Mouse (Mus musculus) liver, adult 2 months (tissue): Measurements from ENCODE around the gene Snx22. TPM values are rescaled to one million over a fixed set of nuclear protein-coding genes. Genes with fewer than 3 reads are reported as not detected.

Experiments used
- DNase-seq: peaks from one replicate; pipeline ENCODE4 v3.0.0-alpha.2; 2011; ENCODE audit warnings: low read depth, low spot score; ENCODE audit errors: extremely low read depth
- H3K27ac ChIP-seq: fragments of 200-500 bp; replicated peaks from 2 replicates; pipeline ENCODE4 v1.5.1; 2012; ENCODE audit warnings: low read depth, mild to moderate bottlenecking, control low read depth, inconsistent platforms, low read length; ENCODE audit not compliant: insufficient read depth
- H3K27me3 ChIP-seq: fragments of 200-500 bp; 2 replicates; pipeline ENCODE4 v1.6.1; 2012; ENCODE audit warnings: mild to moderate bottlenecking, moderate library complexity, low read length, inconsistent platforms; ENCODE audit not compliant: control insufficient read depth, insufficient read depth
- H3K36me3 ChIP-seq: fragments of 200-500 bp; 2 replicates; pipeline ENCODE4 v1.6.1; 2012; ENCODE audit warnings: low read length, inconsistent platforms; ENCODE audit not compliant: control insufficient read depth, insufficient read depth
- H3K4me1 ChIP-seq: fragments of 200-500 bp; 2 replicates; pipeline ENCODE4 v1.6.1; 2011; ENCODE audit warnings: low read length; ENCODE audit not compliant: control insufficient read depth, insufficient read depth
- H3K4me3 ChIP-seq: fragments of 200-500 bp; 2 replicates; pipeline ENCODE4 v1.5.1; 2011; ENCODE audit warnings: low read depth, mild to moderate bottlenecking, control low read depth, low read length, moderate library complexity; ENCODE audit not compliant: insufficient read depth
- H3K79me2 ChIP-seq: fragments of 200-500 bp; 2 replicates; pipeline ENCODE4 v1.6.1; 2012; ENCODE audit warnings: inconsistent platforms, mild to moderate bottlenecking, low read length, moderate library complexity; ENCODE audit not compliant: control insufficient read depth, insufficient read depth
- H3K9ac ChIP-seq: fragments of 200-500 bp; 2 replicates; pipeline ENCODE4 v1.6.1; 2012; ENCODE audit warnings: low read depth, mild to moderate bottlenecking, control low read depth, inconsistent platforms, low read length
- CTCF ChIP-seq: fragments of 200-500 bp; IDR thresholded peaks from 2 replicates; pipeline ENCODE4 v1.5.1; 2011; ENCODE audit warnings: low read depth, low read length, control low read depth
- POLR2A ChIP-seq: fragments of 200-500 bp; IDR thresholded peaks from 2 replicates; pipeline ENCODE4 v1.6.1; 2011; ENCODE audit warnings: low read length, control low read depth; ENCODE audit not compliant: insufficient read depth; ENCODE audit errors: extremely low read depth
- WGBS: fragments of 180-500 bp; shearing (Covaris S2); methylation state at CpG from one replicate; pipeline ENCODE4 v1.1.7; 2018; 5-methylcytosine and 5-hydroxymethylcytosine counted together
- polyA plus RNA-seq: library from polyadenylated mRNA; depleted of rRNA; stranded (reverse); fragments of >200 nt; gene quantifications from 2 replicates; pipeline ENCODE4 v1.2.3, GENCODE M21; 2012
- total RNA-seq: library from RNA; depleted of rRNA; stranded (reverse); fragments of >200 nt; gene quantifications from 2 replicates; pipeline ENCODE4 v1.2.3, GENCODE M21; 2014

The Snx22 gene
- total and polyA plus RNA-seq, 2 experiments, result 0.09 to 0.53 TPM

- no peaks in the 10 kb centered on the region for H3K79me2 ChIP-seq
- no peak overlapping the region for H3K27ac ChIP-seq
- H3K9ac ChIP-seq, result no peak overlapping the region
- no peak for TF ChIP-seq POLR2A
- TF ChIP-seq CTCF, result no peak
- peaks cover 47% of the 10 kb centered on the region for H3K36me3 ChIP-seq
- no peaks in the 10 kb centered on the region for H3K27me3 ChIP-seq
- DNase-seq, result no peak
- no peak overlapping the region for H3K4me3 ChIP-seq
- H3K4me1 ChIP-seq, result peaks cover 4% of the 10 kb centered on the region; the same call in 1 of the 2 replicates
- 90% methylated on average over 8 of the region's 8 CpGs for WGBS
Measured at GRCm38 (mm10) chr9:66105168-66105567, 35.6 kb upstream of the Snx22 start.

DNA sequence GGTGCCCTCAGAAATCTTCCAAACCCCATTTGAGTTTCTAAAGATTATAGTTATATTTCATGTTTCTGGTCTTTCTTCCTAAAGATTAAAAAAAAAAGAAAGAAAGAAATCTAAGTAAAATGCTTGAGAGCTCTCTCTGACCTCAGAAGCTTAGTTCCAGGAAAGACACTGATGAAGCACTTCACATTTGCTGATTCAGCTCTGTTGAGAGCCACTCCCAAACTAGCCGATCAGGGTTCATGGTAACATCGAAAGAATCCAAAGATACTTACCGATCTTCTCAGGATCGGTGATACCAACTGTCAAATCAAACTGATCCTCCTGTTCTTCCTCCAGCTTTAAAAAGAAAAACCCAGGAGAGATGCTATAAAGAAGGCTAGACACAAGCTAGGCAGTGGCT is 35.1 kb upstream of the Snx22 start:
- Histone ChIP-seq H3K36me3 (peaks cover 47% of the 10 kb centered on the region), H3K9ac (no peak overlapping the region), H3K27me3 (no peaks in the 10 kb centered on the region), H3K4me1 (no peaks in the 10 kb centered on the region), H3K4me3 (no peak overlapping the region), H3K79me2 (no peaks in the 10 kb centered on the region), H3K27ac (no peak overlapping the region)
- DNase-seq, result no peak
- 92% methylated on average over 4 of the region's 4 CpGs for WGBS
- TF ChIP-seq POLR2A (no peak), CTCF (no peak)

DNA sequence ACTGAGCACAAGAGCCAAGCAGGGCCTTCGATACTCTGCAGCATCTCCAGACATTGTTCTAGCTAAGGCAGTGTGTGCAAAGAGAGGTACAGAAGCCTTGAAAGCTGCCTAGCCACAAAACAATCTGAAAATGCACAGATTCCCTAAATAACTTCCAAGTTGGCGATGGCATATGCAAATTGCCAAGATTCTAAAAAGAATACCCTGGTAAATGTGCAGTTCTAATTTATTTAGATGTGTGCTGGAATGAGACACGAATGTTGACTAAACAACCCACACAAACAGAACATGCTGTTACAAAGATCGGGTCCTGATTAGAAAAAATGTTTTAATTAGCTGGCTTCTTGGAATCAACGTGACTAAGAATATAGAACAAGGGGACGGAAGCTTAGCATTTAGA is 33.1 kb upstream of the Snx22 start:
- Histone ChIP-seq H3K4me1 (no peaks in the 10 kb centered on the region), H3K9ac (no peak overlapping the region), H3K36me3 (peaks cover 48% of the 10 kb centered on the region), H3K4me3 (no peak overlapping the region), H3K79me2 (no peaks in the 10 kb centered on the region), H3K27me3 (no peaks in the 10 kb centered on the region), H3K27ac (no peak overlapping the region)
- WGBS, result 93% methylated on average over 6 of the region's 6 CpGs
- no peak for DNase-seq
- TF ChIP-seq POLR2A (no peak), CTCF (no peak)

GRCm38 (mm10) chr9:66101577-66101976 is 32.1 kb upstream of the Snx22 start:
- H3K4me3 ChIP-seq, result no peak overlapping the region
- WGBS, result 89% methylated on average over 8 of the region's 8 CpGs
- no peak for DNase-seq

DNA sequence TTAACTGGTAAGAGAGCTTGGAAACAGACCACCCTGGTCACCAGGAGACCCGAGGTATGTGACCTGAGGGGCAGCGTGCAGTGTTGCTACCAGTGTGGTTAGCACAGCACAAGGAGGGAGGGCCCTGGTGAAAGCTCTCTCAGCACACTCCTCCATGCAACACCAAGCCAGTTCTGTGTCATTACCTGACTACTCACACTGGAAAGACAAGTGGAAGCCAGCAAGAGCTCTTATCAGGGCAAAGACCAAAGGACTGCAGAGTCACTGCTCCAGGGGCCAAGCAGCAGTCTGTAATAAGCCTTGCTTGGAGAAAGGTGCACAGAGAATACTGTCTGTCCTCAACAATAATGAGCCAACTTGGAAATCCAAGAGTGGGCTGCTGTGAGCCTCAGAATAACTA is 23.1 kb upstream of the Snx22 start:
- Histone ChIP-seq H3K4me1 (no peaks in the 10 kb centered on the region), H3K79me2 (no peaks in the 10 kb centered on the region), H3K36me3 (peaks cover 32% of the 10 kb centered on the region), H3K27ac (no peak overlapping the region), H3K9ac (no peak overlapping the region), H3K4me3 (no peak overlapping the region), H3K27me3 (no peaks in the 10 kb centered on the region)
- 89% methylated on average over 2 of the region's 2 CpGs for WGBS
- TF ChIP-seq POLR2A (no peak), CTCF (no peak)
- no peak for DNase-seq

More at GRCm38 (mm10) chr9:66101577-66101976, 32.1 kb upstream of the Snx22 start:
- Histone ChIP-seq H3K9ac (no peak overlapping the region), H3K4me1 (no peaks in the 10 kb centered on the region), H3K36me3 (peaks cover 47% of the 10 kb centered on the region), H3K79me2 (no peaks in the 10 kb centered on the region), H3K27ac (no peak overlapping the region), H3K27me3 (no peaks in the 10 kb centered on the region)
- TF ChIP-seq POLR2A (no peak), CTCF (no peak)

DNA sequence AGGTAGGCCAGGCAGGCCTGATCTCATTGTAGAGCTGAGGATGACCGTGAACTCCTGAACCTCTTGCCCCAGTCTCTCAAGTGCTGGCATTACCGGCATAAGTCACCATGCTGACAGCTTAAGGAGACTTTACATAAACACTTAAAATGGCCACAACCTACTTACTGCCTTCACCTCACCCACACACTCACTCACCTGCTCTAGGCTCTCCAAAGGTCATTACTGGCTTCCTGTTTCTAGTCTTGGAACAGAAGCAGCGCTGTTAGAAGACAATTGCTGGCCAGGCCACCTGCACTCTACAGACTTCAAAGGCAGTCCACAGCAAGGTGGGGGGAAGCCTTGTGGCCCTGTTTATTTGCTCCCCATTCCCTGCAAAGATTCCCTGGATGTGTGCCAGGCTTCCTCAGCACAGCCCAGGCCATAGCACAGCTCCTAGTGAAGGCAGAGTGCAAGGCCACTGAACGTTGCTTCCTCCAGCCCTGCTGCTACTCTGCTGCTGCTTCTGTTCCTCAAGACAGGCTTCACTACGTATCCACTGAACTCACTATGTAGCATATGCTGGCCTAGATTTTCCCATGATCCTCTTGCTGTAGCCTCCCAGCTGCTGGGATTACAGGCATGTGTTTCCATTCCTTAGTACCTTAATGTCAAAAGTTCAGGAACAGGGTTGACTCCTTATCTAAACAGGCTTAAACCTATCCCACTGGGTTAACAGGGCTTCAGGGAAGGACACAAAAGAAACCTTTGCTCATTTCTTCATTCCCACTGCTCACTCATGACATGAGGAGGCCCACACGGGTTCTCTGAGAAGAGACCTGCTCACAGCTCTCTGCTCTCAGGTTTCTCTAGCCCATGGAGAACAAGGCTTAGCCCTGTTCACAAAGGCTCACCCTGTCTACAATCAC is 22.1 kb upstream of the Snx22 start:
- DNase-seq, result no peak
- no peaks in the 10 kb centered on the region for H3K4me1 ChIP-seq
- peaks cover 25% of the 10 kb centered on the region; the same call in 1 of the 2 replicates for H3K36me3 ChIP-seq
- 64% methylated on average over 6 of the region's 6 CpGs for WGBS
- H3K9ac ChIP-seq, result no peak overlapping the region
- H3K79me2 ChIP-seq, result no peaks in the 10 kb centered on the region
- no peak overlapping the region for H3K27ac ChIP-seq
- no peak overlapping the region for H3K4me3 ChIP-seq
- no peaks in the 10 kb centered on the region for H3K27me3 ChIP-seq
- TF ChIP-seq CTCF (no peak), POLR2A (no peak)
